Mouse (Mus musculus): ENCODE measurements around the gene Acvr2b.

The Acvr2b gene

DNA sequence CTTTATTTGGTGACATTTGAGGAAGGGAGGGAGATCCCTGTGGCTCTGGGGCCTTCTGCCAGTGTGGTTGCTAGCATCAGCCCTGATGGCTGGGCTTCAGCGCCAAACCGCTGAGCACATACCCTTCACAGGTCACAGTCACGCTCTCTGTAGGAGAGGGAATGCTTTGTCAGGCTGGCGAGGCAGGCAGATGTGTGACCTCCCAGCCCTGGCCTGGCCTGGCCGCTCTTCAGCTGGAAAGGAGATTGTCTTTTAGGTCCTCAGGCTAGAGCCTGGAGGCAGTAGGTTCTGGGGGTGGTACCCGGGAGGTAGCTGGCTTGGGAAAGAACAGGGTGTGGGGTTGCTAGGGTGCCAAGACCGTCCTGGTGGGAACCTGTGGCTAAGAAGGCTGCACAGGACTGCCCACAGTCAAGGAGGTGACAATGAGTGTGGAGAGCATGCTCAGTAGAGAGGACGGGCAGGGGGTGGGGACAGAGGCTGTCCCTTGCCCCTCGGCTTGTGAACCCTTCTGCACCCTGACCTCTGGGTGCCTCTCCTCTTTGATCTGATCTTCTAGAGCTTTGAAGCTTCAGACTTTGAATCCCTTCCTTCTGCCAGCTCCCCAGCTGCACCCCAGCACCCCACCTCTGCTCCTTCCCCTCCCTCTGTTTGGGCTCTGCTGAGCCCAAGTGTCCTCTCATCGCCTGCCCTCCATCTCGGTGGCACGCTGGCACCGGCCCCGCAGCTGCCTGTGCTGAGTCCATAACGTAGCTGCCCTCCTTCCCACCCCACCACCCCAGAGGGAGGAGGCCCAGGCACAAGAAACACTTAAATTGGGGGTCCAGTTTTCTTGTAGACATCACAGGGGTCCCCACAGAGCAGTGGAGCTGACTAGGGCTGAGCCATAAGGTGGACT, 73.0 kb downstream of the Acvr2b start:
- DNase-seq = no peak

DNA sequence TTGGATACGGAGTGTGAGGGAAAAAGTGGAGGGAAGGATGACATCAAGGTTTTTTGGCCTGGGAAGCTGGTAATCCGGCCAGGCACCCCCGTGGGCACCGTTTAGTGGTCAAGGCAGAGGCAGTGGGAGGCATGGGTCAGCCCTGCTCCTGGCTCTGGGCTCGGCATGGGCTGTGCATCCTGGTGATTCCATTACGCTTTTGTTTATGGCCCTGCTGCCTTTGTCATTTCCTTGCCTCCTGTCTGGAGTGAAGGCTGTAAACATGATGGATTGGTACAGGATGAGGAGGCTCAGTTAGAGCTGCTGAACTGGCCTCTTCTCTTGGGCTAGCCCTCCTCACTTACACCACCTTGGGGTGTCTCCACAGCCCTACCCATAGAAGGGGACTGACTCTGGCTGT, 75.8 kb downstream of the Acvr2b start:
- no peak for DNase-seq

DNA sequence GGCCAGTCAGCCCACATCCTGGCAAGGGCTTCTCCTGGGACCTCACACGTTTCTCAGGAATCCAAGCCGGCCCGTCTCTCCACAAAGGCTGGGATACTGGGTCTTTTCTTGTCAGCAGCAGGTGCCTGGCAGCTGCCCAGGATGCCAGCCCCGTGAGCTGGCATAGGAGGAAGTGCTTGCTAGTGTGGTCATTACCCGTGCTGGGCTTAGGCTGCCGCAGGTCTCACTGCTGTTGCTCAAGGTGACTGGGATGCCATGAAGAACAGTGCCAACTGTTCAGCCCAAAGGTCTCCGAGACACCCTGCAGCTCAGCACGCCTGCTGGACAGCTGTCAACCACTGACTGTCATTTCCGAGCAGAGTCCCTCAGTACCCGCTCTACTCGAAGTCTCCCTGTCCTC, 76.4 kb downstream of the Acvr2b start:
- DNase-seq = no peak

DNA sequence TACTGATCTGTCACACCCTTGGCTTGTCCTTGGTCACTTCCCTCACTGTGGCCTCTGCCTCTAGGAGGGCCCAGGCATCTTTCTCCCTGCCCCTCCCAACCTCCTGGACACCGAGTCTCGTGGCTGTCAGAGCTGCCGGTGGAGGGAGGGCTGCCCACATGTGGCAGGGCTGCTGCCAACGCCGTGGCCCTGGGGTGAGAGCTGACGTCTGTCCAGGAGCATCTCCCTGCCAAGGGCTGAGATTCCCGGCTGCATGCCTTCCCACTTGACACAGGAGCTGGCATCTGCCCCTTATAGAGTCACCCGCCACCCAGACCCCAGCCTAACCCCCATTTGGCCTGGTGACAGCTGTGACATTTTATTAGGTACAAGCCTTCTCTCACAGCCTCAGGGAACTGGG, 77.4 kb downstream of the Acvr2b start:
- DNase-seq = no peak

DNA sequence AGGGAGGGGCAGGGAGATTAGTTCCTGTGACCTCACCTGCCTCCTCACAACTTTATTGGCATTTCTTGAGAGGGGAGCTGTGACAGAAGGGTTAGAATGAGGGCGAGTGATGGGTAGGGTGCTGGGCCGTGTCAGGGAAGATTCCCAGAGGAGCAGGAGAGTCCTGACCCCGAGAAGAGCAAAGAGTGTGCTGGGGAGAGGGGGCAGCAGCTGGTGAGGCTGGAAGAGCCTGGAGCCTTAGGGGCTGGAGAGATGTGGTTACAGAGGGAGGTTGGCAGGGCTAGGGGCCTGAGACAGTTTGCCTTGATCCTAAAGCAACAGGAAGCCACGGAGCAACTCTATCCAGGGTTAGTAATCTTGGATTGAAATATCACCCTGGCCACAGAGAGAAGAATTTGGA, 79.7 kb downstream of the Acvr2b start:
- no peak for DNase-seq

DNA sequence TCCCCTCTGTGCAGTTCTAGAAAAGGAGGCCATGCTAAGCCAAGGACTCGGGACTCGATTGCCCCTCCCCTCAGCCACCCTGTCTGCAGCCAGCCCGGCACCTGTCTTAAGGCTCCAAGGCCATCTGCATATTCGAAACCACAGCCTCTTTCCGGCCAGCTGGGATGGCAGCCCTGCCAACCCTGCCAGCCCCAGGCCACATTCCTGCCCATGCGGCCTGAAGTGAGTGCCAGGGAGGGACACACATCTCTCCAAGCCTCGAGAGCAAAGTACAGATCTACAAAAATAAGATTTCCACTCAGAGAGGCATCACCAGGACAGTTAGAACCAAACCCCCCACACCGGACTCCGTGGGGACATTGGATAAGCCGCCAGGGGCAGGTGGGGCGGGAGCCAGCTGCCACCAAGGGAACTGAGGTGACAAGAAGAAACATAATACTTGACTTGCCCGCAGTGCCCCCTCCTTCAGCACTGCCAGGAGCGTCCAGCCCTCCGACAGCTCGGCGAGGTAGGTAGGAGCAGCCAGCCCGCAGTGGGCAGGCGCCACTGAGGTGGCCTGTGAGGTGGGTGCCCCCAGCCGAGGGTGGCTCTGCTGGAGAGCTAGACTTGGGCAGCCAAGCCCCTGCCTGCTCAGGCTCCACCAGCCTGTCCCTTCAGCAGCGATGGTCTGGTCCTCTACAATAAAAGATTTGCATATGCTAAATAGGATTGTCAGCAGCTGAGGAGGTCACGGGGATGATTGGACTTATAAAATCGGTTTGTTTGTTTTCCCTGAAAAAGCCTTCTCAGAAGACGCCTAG, 81.8 kb downstream of the Acvr2b start:
- no peak for DNase-seq

DNA sequence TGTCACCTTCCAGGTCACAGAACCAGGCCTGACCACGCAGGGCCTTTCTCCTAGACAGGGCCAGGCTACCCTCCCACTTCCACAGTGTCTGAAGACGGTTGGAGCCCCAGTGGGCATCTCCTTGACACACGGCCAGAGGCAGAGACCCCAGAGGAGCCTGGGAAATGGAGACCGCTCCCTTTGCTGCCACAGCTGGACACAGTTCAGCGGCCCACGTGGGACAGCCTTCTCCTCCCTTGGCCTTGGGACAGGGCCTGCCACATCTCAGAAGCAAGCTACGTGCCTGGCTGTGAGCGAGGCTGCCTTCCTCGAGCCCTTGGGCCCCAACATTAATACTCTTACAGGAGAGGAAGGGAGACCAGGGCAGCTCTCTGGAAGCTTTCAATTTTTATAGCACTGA, 82.5 kb downstream of the Acvr2b start:
- DNase-seq = no peak

Measured in right cerebral cortex, postnatal 25 days (tissue).